Mouse (Mus musculus): ENCODE results near the gene Trpc3. TPM values are rescaled to one million over a fixed set of nuclear protein-coding genes. Genes with fewer than 3 reads are reported as not detected.
"Not testable (repeated sequence)": the region's sequence is repeated elsewhere in the genome, so short reads cannot be mapped to it uniquely, and the experiment has no call there.

Gene Trpc3
- polyA plus RNA-seq (2017; shearing (Covaris generic)) = not detected

DNA sequence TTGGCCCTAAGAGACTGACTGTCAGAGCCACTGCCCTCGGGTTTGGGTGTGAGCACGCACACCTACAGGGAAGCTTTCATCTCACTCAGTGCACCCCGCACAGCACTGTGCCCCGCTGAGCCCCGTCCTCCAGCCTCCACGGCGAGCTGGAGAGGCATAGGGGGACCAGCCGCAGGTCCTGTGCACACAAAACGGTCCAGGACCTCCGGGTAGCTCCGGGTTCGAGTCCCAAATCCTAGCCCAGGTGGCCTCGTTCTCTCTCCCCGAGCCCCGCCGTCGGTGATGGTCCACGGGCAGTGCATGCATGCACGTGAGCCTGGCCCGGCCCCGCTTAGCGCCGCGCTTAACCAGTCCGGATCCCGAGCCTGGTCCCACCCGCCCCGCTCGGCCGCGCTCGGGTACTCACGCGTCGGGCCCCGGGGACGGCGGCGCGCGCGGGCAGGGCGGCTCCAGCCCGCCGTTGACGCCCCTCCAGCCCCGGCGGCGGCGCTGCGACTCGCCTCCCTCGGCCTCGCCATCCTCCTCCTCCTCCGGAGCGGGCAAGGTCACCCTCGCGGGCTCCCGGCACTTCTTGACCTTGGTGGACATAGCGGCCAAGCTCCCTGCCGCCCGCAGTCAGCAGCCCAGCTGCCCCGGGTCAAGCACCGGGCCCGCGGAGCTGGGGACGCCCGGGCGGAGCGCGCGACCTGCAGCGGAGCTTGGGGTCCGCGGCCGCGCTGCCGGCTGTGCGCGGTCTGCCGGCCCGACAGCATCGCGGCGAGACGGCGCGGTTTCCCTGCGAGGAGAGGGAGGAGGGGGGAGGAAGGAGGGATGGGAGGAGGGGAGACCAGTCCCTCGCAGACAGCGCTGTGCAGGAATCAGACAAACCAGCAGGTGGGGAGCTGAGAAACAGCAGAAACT, at the start of gene Trpc3:
Gene Trpc3 (minus strand): TSS at position 776 of the 900 bp plus-strand sequence.
- no peak for ATAC-seq

- ATAC-seq = no peak
These were observed 48.1 kb upstream of the Trpc3 start for GRCm38 (mm10) chr3:36738071-36738470.

- ATAC-seq = no peak
These were observed 43.1 kb upstream of the Trpc3 start for GRCm38 (mm10) chr3:36733075-36733474.

DNA sequence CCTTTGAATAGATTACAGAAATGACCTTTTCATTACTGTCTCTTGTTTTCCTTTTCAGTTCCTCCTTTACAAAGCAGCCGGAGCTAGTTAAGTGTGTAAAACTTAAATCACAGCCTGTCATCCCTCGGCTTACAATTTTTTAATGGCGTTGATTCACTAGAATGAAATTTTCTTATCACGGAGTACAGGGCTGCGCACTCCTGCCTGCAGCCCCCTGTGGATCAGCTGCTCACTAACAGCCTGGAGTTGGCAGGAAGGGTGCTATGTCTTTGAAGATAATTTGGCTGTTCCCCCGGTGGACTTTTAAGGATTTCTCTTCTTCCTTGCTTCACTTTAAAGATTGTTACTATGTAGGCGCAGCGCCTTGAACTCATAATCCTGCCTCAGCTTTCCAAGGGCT, 36.6 kb upstream of the Trpc3 start:
- ATAC-seq = no peak

- no peak for ATAC-seq
These were observed 31.9 kb upstream of the Trpc3 start for GRCm38 (mm10) chr3:36721850-36722249.

GRCm38 (mm10) chr3:36709521-36709920, 19.6 kb upstream of the Trpc3 start:
- no peak for ATAC-seq

- no peak for ATAC-seq
These were observed 304 bp upstream of the Trpc3 start for GRCm38 (mm10) chr3:36690292-36690650.

GRCm38 (mm10) chr3:36688874-36689273, 1.1 kb downstream of the Trpc3 start:
- ATAC-seq = peak; percentile 17

GRCm38 (mm10) chr3:36675822-36676221, 14.1 kb downstream of the Trpc3 start:
- ATAC-seq = no peak

- no peak for ATAC-seq
These were observed 22.2 kb downstream of the Trpc3 start for GRCm38 (mm10) chr3:36667814-36668213.

- ATAC-seq = not testable (repeated sequence)
These were observed 44.8 kb downstream of the Trpc3 start for GRCm38 (mm10) chr3:36645245-36645559.

DNA sequence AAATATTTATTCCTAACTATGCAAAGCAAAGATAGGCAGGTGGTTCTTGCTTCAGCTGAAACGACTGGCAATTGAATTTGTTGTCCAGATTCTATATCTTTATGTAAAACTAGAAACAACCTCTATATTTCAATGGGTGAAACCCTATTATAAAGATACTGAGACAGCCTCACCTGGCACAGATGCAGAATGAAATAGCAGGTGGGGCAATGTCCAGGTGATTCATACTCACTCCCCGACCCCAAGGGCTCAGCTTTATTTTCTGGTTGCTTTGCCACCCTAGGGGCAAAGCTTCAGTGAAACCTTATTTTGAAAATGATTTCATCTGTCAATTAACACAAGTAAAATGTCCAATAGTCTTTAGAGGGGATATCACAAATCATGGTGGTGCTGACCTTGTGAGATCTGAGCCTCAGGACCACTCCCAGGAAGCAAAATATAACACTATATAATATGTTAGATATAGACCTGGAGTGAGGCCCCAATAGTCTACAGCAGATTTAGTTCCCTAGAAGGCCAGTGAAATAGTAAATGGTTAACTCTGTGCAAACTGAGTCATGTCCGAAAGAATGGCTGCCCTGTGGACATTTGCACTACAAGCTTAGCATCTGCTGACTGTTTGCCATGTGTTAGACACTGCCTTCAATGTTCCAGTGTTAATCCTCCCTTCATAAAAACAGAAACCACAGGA, 45.3 kb downstream of the Trpc3 start:
- no peak for ATAC-seq

- no peak for ATAC-seq
These were observed 46.6 kb downstream of the Trpc3 start for GRCm38 (mm10) chr3:36643354-36643753.

- no peak for ATAC-seq
These were observed 47.2 kb downstream of the Trpc3 start for GRCm38 (mm10) chr3:36642736-36643135.

DNA sequence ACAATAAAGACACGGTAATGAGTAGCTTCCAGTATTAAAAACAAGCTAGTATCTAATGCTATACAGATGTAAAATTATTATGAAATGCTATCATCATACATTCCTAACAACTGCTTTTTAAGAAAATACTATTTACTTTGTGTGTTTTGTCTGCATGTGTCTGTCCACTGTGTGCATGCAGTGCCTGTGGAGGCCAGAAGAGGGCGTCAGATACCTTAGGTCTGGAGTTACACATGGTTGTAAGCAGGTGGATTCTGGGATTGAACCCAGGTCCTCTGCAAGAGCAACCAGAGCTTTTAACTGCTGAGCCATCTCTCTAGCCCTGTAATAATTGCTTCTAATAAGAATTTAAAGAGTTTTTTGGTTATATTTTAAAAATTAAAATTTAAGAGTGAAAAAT, 49.2 kb downstream of the Trpc3 start:
- no peak for ATAC-seq

DNA sequence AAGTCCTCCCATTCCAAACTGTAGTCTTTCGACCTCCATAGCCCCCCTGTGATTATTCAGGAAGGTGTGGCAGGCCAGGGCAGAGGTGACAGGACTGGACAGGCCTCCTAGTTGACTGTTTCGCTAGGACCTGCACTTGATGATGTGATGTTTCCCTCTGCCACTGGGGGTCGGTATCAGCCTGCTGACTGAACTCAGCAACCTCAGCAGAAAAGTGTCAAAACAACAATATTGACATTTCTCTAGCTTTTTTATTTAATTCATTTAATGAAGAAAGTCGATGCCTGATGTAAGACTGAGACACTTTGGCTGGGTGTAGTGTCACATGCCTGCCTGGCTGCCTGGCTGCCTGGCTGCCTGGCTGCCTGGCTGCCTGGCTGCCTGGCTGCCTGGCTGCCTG, 54.5 kb downstream of the Trpc3 start:
- ATAC-seq = no peak

- no peak for ATAC-seq
These were observed 63.2 kb downstream of the Trpc3 start for GRCm38 (mm10) chr3:36626803-36627202.

- ATAC-seq = no peak
These were observed 71.8 kb downstream of the Trpc3 start for GRCm38 (mm10) chr3:36618181-36618580.

DNA sequence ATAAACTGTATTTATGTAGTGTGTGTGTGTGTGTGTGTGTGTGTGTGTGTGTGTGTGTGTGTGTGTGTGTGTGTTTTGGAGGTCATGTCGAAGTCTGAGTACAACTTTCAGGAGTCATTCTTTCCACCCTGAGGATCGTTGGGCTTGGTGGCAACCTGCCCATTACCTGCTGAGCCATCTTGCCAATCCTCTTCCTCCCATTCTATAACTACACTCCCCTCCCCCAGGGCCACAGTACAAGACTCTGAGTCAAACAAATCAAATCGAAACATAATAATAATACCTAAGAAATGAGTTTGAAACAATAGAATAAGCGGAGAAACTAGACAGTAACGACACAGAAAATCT, 76.1 kb downstream of the Trpc3 start:
- no peak for ATAC-seq

GRCm38 (mm10) chr3:36613202-36613907, 76.6 kb downstream of the Trpc3 start, which contains the start of gene Bbs7:
Gene Bbs7 (minus strand): TSS chr3:36613477.
- peak; percentile 95 for ATAC-seq

DNA sequence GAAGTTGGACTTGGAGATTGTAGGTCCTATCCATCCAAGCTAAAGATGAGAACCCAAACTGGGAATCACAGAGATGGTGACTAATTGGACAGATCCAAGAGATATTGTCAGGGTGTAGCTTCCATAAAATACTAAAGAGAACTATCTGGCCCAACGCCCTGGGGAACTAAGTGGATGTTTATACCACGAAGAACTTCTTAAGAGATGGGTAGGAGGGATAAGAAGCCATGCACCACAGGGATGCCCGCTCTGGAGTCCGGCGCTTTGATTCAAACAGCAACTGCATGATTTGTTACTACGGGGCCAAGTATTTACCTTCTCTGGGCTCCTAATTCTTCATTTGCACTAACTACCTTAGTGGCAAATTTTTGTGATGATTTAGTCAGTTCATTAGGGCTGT, 77.3 kb downstream of the Trpc3 start:
- no peak for ATAC-seq

GRCm38 (mm10) chr3:36605894-36606783, 83.8 kb downstream of the Trpc3 start:
- no peak for ATAC-seq
